Mouse (Mus musculus) kidney, postnatal 10 days (tissue): ENCODE measurements at regions not wholly inside any gene's neighbourhood (a gene's known extent, or its start where the extent isn't known, plus 50 kb on each side); places are given as distances from the start of the nearest gene placed in this dataset.
A peak's percentile ranks its signal among the peaks of the same experiment; 100 is the strongest.

ENCODE experiments used
- DNase-seq: peaks from one replicate; pipeline ENCODE4 v3.0.0; 2021; ENCODE audit warnings: mixed read lengths

DNA sequence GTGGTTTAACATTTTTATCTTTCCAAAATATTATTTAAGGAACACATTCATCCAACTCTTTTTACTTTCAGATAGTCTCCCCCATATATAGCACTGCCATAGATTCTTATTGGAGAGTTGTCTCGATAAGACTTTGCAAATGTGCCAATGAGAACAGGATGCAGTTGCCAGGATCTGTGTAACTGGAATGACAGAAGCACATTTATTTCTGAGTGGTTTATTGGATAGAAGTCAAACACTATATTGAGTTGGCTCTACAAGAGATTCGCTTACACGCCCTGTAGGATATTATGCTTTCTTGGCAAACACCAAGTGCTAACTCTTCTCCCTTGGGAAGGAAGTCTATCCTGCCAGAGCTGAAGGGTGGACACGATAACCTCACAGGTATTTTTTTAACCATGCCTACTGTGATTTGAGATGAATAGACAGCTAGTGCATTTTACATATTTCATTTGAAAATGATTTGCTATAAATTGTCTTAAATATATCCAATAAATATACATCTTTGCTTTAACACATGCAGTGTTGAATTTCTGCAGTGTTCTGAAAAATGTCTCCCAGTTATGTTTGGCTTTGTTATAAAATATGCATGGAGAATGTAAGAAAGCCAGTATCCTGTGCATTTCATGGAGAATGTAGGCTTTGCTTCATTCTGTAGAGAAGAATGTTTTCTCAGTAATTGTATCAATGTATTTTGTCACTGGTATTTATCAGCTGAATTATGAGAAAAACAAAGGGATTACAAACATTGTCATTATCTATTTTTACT is 705.8 kb downstream of the Fat4 start:
- DNase-seq: no peak

DNA sequence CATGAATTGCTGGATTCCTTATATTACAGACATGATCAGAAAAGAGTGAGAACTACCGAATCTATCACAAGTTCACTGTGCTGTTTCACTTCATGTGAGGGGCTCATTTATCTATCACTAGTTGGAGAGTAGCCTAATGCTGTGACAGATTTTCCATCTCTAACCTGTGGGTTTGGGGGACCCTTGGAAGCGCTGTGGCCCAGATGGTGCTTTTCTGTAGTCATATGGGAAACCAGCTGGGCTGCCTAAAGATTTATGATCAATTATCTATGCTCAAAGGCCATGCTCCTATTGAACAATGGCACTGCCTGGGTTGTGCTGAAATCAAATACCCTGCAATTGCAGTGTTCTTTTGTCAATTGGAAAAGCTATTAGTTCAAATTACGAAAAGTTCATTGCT is 723.2 kb downstream of the Fat4 start:
- no peak for DNase-seq

DNA sequence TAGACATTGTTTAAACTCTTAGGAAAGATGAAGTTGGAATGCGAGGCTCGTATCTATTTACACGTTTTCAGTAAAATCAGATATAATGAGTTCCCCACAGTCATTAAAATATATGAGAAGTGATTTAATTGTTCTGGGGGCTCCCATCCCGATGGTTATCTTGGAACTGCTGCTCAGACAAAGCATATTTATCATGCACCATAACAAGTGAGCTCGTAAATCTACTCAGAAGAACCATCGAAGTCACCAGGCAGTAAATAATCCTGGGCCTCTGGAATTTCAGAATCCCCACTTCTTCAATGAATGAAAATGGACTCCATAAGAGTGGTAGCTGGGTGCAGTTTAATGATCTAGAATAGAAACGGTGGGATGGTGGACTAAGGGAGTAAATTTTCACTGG is 725.7 kb downstream of the Fat4 start:
- DNase-seq: no peak

DNA sequence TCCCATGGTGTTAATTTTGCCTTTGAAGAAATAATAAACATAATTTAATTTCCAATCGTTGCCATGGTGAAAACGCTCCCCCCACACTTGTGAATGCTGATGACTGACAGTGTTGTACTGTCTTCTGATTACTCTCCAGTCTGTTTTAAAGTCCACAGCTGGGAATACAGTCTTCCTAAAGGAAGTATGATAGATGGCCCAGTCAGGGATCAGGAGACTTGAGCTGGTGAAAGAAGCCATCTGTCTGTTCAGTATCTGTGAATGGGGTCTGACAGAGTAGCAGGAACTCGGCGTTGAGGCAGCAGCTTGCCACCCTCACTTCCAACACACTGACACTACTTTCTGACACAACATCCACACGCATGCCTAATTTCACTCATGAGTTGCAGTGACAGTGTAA is 751.2 kb downstream of the Fat4 start:
- peak; percentile 11 for DNase-seq

DNA sequence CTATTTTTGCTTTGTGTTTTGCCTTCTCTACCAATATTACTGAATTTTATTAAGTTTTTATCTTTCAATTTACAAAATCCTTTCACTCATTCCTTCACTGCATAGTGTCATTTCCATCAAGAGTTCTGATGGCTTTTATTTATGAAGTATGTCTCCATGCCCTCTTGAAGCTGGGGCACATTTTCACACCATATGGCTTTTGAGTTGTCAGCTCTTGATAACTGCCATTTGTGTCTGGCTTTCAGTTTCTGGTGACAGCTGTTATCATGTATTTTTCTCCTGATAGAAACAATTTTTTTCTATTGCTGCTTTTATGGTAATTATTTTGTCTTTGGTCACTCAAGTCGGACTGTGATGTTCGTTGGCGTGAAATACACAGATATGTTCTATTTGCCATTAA is 756.5 kb downstream of the Fat4 start:
- no peak for DNase-seq

DNA sequence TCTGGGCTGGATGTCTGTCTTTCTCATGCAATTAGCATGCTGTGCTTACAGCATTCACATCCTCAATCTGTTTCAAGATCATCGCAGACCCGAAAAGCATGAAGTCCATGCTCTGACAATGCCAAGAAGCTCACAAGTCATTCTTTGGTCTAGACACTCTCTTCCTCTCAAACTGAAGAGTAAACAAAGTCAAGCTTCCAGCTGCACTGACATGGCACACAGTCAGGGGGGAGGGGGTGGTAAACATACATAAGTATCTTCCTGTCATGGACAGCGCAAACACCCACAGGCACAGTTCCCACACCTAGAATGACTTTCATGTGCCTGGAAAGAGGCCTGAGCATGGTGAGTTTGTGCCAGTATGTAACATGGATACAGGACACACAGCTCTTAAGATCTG is 780.1 kb downstream of the Fat4 start:
- peak; percentile 6 for DNase-seq

DNA sequence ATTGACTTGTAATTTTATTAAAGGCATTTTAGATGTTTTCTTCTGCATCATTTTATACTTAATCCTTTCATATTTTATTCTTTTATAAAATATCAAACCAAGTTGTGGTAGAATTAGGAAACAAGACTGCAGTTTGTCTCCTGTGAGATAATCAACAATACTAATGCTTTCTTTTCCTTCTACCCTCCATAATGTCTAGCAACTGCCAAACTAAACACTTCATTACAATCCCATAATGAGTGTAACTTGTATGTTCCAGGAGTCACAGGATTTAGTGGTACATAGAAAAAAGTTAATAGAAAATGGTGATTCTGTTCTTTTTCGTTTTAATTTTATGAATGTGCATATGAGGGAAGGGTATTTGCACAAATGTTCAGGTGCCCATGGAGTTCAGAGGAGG is 782.4 kb downstream of the Fat4 start:
- no peak for DNase-seq

DNA sequence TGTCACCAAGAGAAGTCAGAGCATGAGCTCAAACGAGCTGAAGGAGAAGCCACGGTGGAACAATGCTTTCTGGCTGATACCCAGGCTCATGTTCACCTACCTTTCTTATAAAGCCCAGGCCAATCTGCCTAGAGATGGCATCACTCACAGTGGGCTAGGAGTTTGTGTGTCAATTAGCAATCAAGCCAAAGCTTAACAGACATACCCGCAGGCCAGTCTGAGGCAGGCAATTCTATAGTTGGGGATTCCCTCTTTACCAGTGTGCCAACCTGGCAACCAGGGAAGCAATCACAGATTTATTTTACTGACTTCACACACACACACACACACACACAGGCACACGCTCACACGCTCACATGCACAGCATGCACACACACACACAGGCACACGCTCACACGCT is 787.3 kb downstream of the Fat4 start:
- DNase-seq: no peak

DNA sequence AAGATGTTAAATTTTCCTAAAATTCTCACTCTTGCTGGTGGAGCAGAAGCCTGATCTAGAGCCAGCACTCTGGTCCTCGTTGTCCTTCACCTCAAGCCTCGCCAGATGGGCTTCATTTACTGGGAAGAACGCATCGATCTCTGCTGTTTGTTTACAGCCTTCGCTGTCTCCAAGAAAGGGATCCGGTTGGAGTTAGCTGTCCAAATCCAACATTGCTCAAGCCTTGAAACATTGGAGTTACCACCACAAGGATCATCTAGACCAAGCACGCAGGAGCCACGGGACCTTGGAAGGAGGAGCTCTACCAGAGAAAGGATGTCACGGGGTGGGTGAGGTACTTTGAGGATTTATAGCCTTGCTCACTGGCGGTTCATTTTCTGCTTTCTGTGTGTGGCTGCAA is 788.2 kb downstream of the Fat4 start:
- DNase-seq: no peak

DNA sequence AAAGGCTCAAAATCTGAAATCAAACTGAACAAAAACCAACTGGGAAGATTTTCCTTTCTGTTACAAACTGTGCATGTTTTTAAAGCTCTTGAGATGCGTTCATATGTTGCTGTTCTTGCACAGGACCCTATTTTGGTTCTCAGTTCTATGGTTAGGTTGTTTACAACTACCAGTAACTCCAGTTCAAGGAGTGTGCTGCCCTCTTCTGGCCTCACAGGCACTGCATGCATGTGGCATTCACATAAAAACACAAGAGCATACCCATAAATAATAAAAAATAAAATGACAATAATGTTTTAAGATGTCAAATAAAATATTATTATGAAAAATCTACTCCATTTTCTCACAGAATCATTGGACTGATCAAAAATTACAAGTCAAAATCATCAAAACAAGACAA is 818.9 kb downstream of the Fat4 start:
- no peak for DNase-seq

DNA sequence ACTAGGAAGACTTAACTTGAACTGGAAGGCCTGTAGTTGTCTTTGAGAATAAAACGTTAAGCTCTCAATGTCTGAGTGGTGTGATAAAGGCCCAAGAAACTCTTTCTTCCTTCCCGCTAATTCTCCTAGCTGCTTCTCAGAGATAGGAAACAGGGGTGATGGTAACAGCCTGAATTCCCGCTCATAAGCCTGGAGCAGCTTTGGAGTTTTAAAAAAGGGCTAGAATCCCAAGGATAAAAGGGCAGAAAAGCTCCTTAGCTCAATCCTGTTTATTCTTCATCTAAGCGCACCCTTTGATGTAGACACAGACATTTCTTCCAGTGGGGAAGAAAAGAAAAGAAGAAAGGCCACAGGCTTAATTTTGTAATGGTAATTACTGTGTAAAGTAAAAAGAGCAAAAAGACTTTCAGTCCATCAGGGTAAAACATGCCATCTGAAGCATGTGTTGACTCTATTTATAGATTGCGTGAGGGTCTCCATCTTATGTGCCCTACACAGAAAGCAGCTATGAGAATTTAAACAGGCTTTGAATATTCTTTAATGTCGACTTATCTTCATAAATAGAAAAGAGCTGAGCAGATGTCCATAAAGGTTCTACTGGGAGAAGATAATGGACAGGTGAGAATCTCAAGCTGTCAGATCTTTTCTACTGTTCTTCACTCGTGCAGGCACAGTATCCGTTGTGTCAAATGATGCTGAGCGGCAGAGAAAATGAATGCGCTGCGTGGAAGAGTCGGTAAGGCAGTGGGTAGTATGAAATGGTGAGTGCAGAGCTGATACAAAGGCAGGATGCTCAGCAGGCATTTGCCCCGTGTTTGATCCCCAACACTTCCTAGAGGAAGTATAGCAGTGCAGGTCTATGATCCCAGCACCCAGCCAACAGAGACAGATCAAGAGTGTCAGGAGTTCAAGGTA is 818.0 kb upstream of the Intu start:
- no peak for DNase-seq

DNA sequence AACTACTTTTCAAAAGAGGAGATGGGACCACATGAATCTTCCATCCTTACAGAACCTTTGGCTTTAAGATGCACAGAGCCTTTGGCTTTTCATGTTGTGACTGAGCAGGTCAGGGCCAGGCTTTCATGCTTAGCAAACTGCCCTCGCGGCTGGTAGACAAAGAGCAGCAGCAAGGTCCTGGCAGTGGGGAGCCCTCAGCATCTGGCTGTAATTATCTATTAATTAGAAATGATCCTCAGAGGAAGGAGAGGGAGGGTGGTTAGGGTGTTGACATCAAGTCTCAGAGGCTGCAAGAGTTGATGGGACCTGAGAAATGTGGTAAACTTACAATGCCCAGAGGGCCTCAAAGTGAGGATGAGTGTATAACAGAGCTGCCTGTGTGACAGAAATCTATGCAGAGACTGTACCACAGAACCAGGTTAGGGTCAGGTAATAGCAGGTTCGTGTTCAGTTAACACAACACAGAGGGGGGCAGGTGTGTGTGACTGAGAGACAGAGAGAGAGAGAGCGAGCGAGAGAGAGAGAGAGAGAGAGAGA is 817.0 kb upstream of the Intu start:
- DNase-seq: no peak

DNA sequence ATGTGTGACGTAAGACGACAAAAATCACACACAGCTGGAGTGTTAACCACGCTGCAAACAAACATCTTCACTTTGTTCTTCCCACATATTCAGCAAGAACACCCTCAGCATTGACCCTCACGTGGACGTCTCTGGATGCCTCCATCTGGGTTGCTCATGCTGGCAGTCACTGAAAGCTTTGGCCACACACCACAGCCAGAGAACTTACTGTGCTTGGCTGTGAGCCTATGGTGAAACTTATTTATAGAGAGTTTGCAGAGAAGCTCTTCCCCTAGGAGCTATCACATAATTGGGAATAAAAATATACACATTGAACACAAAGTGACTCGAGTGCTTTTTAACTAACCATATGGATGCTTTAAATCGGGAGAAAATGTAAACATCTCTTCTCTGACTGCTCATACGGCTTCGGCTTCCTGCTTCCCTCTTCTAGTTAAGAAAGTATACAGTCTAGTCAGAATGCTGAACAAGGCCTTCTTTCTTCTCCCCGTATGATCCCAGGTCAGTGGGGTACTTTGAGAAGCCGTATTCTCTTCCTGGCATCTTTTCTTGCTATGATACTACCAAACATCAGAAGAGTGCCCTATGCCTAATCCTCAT is 812.0 kb upstream of the Intu start:
- DNase-seq: no peak

DNA sequence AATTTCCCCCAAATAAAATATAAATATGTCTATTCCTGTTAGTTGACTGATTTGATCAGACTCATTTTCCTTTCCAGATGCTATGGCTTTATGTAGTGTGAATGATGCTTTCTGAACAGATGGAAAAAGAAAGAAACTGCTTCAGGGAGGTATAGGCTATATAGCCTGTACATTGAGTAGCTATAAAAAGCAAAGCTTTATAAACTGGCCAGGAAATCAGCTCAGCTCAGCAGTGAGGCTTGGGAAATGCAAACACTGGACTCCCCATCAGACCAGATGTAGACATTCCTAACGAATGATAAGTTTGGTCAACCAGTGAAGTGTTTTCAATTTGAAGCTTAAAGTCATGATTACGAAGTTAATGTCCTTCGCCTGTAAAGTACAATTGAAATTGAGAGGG is 805.3 kb upstream of the Intu start:
- DNase-seq: no peak

DNA sequence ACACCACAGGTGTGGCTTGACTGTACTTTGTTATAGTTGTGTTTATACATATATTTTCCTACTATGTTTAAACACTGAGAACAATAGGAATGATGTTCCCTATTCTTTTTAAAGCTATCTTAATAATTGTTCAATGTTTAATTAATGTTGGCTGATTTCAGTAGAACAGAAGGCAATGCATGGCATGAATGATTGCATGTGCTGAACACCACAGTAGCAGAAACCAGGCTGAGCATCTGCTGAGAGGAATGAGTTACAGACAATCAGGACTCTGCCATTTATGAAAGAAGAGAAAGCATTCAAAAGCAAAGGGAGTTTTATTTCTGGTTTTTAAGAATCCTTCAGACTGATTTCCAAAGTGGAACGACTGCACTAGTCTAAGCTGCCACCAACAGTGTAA is 794.4 kb upstream of the Intu start:
- DNase-seq: no peak

DNA sequence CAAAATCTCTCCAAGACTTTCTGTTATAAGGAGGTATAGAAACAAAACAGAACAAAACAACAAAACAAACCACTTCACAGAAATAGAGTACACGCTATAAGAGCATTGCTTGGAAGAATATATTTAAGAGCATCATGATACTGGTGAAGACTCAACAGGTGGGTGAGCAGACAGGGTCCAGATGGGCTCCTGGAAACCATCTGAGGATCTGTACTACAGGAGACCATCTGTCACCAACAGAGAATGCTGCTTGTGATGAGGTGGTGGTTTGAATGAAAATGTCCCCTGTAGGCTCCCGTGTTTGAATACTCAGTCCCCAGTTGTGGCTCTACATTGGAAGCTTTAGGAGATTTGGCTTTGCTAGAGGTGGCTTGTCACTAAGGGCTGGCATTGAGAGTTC is 785.1 kb upstream of the Intu start:
- DNase-seq: no peak

DNA sequence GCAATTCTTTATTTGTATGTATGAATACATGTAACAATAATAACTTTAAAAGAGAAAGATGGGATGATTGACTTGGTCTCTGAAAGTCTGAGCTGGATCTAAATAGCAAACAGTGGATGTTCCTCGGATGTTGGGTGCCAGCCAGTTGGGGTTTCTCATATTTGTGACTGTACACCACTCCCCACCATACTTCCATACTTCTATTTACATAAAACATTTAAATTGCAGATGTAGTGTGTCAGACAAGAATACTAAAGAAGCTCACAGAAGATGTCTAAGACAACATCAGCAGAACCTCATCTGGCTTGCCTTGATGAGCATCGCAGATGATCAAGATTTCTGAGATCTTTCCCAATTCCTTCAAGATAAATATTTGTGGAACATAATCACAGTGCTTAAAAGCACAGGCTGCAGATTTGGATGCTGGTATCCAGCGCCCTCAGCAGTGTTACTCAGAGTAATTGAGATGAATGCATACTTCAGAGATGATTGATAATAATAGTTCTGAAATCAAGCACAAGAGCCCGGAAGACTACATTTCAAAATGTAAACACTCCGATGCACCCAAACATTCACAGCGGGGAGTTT is 762.0 kb upstream of the Intu start:
- DNase-seq: no peak

DNA sequence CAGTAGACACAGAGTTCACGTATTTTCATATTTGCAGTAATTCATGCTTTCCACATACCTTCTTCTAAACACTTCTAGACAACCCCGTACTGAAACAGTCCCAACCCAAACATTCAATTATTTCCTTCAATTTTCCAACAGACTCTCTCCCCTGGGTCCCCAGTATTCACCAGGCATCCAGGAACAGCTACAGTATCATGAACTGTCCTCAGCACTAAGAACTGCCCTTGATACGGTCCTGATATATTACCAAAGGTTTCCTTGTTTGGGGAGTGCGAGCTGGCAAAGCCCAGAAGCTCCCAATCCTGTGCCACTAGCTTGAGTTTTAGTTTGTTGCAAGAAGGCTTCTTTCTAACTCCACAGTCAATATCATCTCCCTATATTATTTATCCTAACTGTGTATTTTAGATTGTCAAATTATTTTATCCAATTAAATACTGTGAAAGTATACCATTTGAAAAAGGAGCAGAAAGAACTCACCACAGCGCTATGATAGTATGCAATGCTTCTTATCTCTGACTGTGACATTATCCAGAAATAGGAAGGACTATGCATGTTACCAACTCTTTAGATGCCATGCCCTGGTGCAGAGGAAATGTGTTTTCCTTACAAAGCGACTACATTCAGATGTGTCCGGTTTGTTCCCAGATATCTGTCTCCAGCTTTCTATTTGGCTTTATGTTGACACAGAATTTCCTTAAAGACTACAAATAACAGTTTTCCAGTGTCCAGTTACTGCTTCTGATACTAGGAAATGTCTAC is 754.6 kb upstream of the Intu start:
- no peak for DNase-seq

DNA sequence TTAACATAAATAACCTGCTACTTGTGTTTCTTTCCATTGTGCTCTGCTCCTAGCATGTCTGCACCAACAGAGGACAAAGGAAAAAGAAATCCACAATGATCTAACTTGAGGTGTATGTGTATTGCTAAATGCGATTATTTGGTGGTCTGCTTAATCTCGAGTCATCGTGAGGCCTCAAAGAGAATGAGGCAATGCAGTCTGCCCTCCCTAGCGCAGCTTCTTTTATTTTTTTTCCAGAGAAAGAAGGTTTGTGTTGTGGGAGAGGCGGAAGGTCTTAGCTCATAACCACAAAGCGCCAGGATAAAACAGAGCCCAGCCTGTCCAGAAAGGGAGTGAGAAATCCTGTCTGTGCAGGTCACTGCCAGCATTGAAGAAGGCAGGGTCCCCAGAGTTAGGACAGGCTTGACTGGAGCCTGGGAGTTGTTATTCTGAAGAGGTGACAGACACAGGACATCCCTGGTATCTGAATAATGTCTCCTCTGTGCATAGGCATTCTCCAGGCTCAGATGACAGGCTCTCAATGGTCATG is 751.3 kb upstream of the Intu start:
- no peak for DNase-seq

DNA sequence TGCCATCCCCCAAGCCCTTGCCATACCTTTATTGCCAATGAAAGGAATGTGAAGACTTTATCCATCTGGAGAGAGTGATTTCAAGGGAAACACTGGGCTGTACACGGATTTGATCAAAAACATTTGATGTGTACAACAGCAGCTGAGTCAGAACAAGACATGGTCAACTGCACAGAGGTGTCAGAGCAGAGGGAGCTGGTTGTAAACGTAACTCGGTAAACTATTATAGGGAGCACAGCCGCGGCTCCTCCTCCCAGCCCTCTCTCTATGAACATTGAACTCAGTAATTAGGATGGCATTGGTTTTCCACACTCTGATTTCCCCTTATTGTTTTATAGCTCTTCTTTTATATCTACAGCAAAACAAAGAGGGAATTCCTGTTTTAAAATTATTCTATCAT is 750.8 kb upstream of the Intu start:
- no peak for DNase-seq

DNA sequence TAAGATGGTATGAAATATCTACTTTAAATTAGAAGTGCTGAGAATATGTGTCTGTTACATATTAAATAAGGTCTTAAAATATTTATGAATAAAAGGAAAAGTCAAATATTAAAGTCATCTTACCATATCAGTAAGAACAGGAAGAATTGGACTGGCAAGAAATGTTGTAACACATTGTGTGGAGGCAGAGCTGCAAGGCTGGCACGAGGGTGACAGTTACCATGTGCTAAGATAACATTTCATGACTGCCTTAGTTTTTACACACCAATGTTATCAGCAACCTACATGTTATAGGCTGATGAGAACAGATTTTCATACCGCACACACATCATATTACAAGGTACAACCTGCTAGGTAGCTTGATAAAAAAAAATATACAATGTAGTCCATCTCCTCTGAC is 746.2 kb upstream of the Intu start:
- no peak for DNase-seq

DNA sequence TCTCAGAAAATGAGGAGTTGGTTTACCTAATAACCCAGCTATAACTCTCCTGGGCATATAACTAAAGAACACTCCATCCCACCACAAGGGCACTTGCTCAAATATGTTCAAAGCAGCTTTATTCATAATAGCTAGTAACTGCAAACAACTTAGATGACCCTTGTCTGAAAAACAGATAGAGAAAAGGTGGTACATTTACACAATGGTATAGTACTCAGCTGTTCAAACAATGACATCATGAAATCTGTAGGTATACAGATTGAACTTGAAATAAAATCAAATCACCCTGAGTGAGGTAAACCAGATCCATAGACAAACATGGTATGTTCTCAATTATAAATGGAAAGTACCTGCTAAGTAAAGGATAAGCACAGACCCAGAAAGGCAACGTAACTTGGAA is 721.5 kb upstream of the Intu start:
- no peak for DNase-seq
